ENCODE assay signal across 22 mouse cellular contexts in genomic region chr12:79492613-79493012, GRCm38 (mm10).
"Had no signal": no experiment of that assay in that cellular context is flagged by ENCODE, and none has a peak within 500 bp of the region (broad histone marks: within the 10 kb centered on the region; RNA-seq: fewer than 3 reads in every experiment).

No protein-coding gene starts in this region.

- ATAC-seq: liver, postnatal 0 days; lung, postnatal 0 days; midbrain, embryonic 13.5 days; midbrain, embryonic 16.5 days had no signal

- H3K9ac ChIP-seq: limb, embryonic 15.5 days; liver, embryonic 14.5 days; liver, postnatal 0 days; lung, embryonic 14.5 days; midbrain, embryonic 13.5 days; neural tube, embryonic 12.5 days; neural tube, embryonic 15.5 days had no signal

- H3K4me2 ChIP-seq: limb, embryonic 15.5 days; liver, embryonic 11.5 days; lung, embryonic 14.5 days; midbrain, embryonic 13.5 days; neural tube, embryonic 12.5 days; neural tube, embryonic 15.5 days had no signal

- H3K4me3 ChIP-seq: layer of hippocampus, adult 2 months; limb, embryonic 15.5 days; midbrain, embryonic 13.5 days; neural tube, embryonic 12.5 days; neural tube, embryonic 15.5 days had no signal

- DNase-seq: kidney, adult 2 months; kidney, postnatal 25 days; layer of hippocampus, adult 9-11 months; liver, postnatal 0 days; lung, embryonic 14.5 days; right cerebral cortex, adult 18-20 months; right cerebral cortex, postnatal 14 days; right cerebral cortex, postnatal 4 days; thymus, adult 2 months; thymus, postnatal 14 days; thymus, postnatal 4 days had no signal

- H3K27ac ChIP-seq: kidney, postnatal 0 days; layer of hippocampus, adult 2 months; limb, embryonic 15.5 days; liver, embryonic 14.5 days; macrophage; midbrain, embryonic 13.5 days; neural tube, embryonic 12.5 days; neural tube, embryonic 15.5 days had no signal

- H3K36me3 ChIP-seq: limb, embryonic 15.5 days; midbrain, embryonic 13.5 days; neural tube, embryonic 12.5 days; neural tube, embryonic 15.5 days had no signal

- H3K9me3 ChIP-seq: limb, embryonic 15.5 days; midbrain, embryonic 13.5 days; neural tube, embryonic 12.5 days; neural tube, embryonic 15.5 days had no signal

- H3K27me3 ChIP-seq: limb, embryonic 15.5 days; midbrain, embryonic 13.5 days; neural tube, embryonic 12.5 days; neural tube, embryonic 15.5 days had no signal

- H3K4me1 ChIP-seq: midbrain, embryonic 13.5 days; neural tube, embryonic 12.5 days had no signal
